Mouse (Mus musculus) embryonic facial prominence, embryonic 10.5 days (tissue): ENCODE results near the gene Armc7. TPM values are rescaled to one million over a fixed set of nuclear protein-coding genes. Genes with fewer than 3 reads are reported as not detected.
"Not testable (repeated sequence)": the region's sequence is repeated elsewhere in the genome, so short reads cannot be mapped to it uniquely, and the experiment has no call there.

Experiments
- DNase-seq: peaks from one replicate; pipeline ENCODE4 v3.0.0-alpha.2; 2017; ENCODE audit warnings: low spot score
- H3K27ac ChIP-seq: fragments of 300-500 bp; sonication (generic); replicated peaks from 2 replicates; pipeline ENCODE4 v1.5.1; 2016; ENCODE audit warnings: mild to moderate bottlenecking
- H3K27me3 ChIP-seq: fragments of 300-500 bp; sonication (generic); replicated peaks from 2 replicates; pipeline ENCODE4 v1.6.1; 2016; ENCODE audit warnings: low read depth, mild to moderate bottlenecking; ENCODE audit not compliant: poor library complexity, severe bottlenecking
- H3K36me3 ChIP-seq: fragments of 300-500 bp; sonication (generic); replicated peaks from 2 replicates; pipeline ENCODE4 v1.6.1; 2016; ENCODE audit warnings: mild to moderate bottlenecking, moderate library complexity
- H3K4me1 ChIP-seq: fragments of 300-500 bp; sonication (generic); 2 replicates; pipeline ENCODE4 v1.6.1; 2016
- H3K4me3 ChIP-seq: fragments of 300-500 bp; sonication (generic); 2 replicates; pipeline ENCODE4 v1.5.1; 2016; ENCODE audit warnings: mild to moderate bottlenecking, moderate library complexity
- H3K9me3 ChIP-seq: fragments of 300-500 bp; sonication (generic); 2 replicates; pipeline ENCODE4 v1.6.1; 2016; ENCODE audit warnings: mild to moderate bottlenecking
- WGBS: fragments of 180-500 bp; shearing (Covaris S2); methylation state at CpG from one replicate; pipeline ENCODE4 v1.1.7; 2016; 5-methylcytosine and 5-hydroxymethylcytosine counted together
- polyA plus RNA-seq: library from polyadenylated mRNA; unstranded; fragments of >200 nt; fragmentation: Nextera tagmentation; extraction: Ambion mirVana; gene quantifications from 2 replicates; pipeline ENCODE4 v1.2.1, GENCODE M21; 2016

The Armc7 gene
- polyA plus RNA-seq, 1 experiment from 2014 or later, result 9.9 TPM

DNA sequence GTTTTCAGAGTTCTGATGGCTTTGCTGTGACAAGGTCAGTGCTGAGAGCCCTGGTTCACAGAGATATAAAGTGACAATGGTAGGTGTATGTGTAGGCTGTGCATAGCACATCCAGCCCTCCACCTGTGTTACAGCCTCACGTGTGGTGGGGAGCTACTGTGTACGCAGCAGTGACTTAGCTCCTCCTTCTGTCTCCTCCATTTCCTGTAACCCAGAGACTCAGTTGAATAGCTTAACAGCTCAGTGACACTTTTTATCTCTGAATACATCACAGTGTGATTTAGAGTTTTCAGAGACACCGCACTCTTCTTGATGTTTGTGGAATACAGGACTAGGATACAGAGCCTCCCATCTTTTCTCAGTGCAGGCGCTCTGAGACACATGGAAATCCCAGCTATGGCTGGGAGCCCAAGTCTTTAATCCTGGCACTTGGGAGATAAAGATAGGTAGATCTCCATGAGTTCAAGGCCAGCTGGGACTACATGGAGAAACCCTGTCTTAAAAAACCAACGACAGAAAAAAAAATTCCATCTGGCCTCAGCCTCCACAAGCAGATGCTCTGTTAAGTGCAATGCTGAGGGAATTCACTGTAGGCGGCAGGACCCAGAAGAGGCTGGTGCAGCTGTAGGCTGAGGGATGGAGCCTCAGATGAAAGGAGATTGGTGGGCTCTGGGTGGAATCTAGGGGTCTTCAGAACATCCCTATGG is 6.2 kb downstream of the Armc7 start:
- no peak overlapping the region for H3K4me3 ChIP-seq
- no peak overlapping the region for H3K27ac ChIP-seq
- H3K9me3 ChIP-seq, result no peaks in the 10 kb centered on the region
- peaks cover 18% of the 10 kb centered on the region for H3K36me3 ChIP-seq
- no peak for DNase-seq
- peaks cover 31% of the 10 kb centered on the region for H3K4me1 ChIP-seq
- H3K27me3 ChIP-seq, result no peaks in the 10 kb centered on the region
- 81% methylated on average over 6 of the region's 6 CpGs for WGBS

GRCm38 (mm10) chr11:115483278-115483677 is 7.8 kb downstream of the Armc7 start:
- Histone ChIP-seq H3K27ac (no peak overlapping the region), H3K4me1 (peaks cover 24% of the 10 kb centered on the region), H3K36me3 (peaks cover 18% of the 10 kb centered on the region), H3K27me3 (no peaks in the 10 kb centered on the region), H3K4me3 (no peak overlapping the region), H3K9me3 (no peaks in the 10 kb centered on the region)
- 74% methylated on average over 11 of the region's 11 CpGs for WGBS
- no peak for DNase-seq

DNA sequence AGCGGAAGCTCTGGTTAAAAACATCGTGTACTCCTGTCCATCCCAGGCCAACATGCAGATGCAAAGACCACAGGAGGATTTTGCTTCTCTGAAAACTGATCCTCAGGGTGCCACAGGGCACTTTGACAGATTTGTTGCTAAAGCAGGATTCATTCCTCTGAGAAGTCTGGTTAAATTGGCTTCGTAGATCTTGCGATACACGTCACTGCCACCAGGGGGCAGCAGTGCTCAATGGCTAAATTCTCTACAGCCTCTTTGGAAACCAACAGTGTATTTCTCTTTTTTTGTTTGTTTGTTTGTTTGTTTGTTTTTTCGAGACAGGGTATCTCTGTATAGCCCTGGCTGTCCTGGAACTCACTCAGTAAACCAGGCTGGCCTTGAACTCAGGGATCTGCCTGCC is 8.3 kb downstream of the Armc7 start:
- H3K9me3 ChIP-seq, result no peaks in the 10 kb centered on the region
- H3K36me3 ChIP-seq, result peaks cover 21% of the 10 kb centered on the region
- H3K27me3 ChIP-seq, result no peaks in the 10 kb centered on the region
- H3K27ac ChIP-seq, result no peak overlapping the region
- no peak overlapping the region for H3K4me3 ChIP-seq
- peak; percentile 78 for DNase-seq
- H3K4me1 ChIP-seq, result peaks cover 24% of the 10 kb centered on the region
- WGBS, result 19% methylated on average over 6 of the region's 6 CpGs

DNA sequence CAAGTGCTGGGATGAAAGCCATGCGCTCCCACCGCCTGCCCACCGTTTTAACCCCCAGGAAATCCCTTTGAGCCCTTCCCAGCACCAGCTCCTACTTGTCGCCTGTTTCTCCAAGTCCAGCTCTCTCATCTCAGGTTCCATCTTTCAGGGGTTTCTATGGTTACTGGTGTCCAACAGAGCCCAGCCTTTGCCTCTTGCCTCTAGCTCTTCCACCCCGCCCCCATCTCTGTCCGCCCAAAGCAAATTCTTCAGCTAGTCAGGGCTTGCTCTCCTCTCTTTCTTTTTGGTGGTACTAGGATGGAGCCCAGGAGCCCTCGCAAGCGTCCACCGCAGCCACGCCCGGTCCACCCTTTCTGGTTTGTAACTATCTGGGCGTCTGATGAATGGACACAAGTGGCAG is 9.7 kb downstream of the Armc7 start:
- WGBS, result 44% methylated on average over 12 of the region's 12 CpGs
- peak; percentile 79 for DNase-seq
- Histone ChIP-seq H3K9me3 (no peaks in the 10 kb centered on the region), H3K36me3 (peaks cover 30% of the 10 kb centered on the region), H3K27ac (peak overlapping the region; percentile 58), H3K4me3 (peak overlapping the region; percentile 17; the same call in 1 of the 2 replicates), H3K27me3 (no peaks in the 10 kb centered on the region), H3K4me1 (peaks cover 26% of the 10 kb centered on the region)

DNA sequence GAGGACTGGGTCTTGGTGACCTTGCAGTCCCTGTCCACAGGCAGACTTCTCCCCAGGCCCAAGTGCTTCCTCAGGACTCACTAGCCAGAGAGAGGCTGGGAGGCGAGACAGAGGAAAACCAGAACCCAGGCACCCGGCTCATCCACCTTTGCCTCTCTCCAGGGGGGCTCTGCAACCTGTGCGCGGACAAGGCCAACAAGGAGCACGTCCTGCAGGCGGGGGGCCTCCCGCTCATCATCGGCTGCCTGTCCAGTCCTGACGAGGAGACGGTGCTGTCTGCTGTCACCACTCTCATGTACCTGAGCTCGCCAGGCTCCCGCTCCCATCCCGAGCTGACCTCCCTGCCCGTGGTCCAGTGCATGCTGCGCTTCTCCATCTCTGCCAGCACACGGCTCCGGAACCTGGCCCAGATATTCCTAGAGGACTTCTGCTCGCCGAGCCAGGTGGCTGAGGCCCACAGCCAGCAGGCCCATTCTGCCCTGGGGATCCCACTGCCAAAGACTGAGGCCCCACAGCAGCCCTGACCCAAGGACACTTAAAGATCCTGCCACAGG is 13.2 kb downstream of the Armc7 start:
- 85% methylated on average over 19 of the region's 19 CpGs for WGBS
- Histone ChIP-seq H3K36me3 (peaks cover 27% of the 10 kb centered on the region), H3K4me1 (peaks cover 43% of the 10 kb centered on the region)

DNA sequence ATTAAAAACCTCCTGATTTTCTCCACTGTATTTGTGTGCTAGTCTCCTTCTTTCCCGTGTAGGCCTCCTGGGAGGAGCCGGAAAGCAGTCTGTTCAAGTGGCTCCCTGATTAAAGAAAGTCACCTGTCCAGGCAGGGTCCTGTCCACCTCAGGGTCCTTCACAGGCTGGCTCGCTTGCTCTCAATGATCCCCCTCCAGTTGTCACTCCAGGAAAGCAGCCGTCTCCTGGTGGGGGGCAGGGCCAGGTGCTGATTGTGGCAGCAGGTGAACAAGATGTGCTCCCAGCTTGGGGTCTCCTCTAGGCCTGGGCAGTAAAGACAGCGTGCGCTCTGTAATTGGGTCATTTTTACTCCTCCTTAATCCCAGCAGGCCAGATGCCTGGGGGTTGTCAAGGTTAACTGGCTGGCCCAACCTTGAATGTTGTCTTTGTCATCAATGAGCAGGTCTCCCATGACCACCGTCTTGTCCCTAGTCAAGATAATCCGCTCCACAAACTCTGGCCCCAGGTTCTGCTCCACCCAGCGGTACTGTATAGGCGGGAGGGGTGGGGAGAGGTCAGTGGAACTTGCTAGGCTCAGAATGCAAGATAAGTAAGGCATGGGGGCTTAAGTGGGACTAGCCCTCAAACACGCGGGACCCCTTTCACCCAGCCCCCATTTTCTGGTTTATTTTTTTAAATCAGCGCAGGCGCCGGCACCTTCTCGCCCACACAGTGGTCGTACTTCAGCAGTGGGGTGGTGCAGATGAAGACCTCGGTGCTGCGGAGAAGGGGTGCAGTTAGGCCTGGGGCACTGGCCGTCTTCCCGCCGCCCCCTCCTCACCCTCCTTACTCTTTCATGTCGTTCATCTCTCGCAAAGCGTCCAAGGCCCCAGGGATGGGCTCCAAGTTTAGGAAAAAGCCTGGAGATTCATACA is 15.2 kb downstream of the Armc7 start:
- no peak for DNase-seq
- H3K9me3 ChIP-seq, result no peaks in the 10 kb centered on the region
- 0 out of 2 replicates have a peak, but pooled peaks cover 5% of the 10 kb centered on the region for H3K27me3 ChIP-seq
- peaks cover 29% of the 10 kb centered on the region for H3K4me1 ChIP-seq
- peak overlapping the region; percentile 91 for H3K27ac ChIP-seq
- H3K4me3 ChIP-seq, result peak overlapping the region; percentile 83
- WGBS, result 23% methylated on average over 25 of the region's 25 CpGs
- peaks cover 27% of the 10 kb centered on the region for H3K36me3 ChIP-seq

More for the DNA sequence above, 13.2 kb downstream of the Armc7 start:
- Histone ChIP-seq H3K27me3 (0 out of 2 replicates have a peak, but pooled peaks cover 5% of the 10 kb centered on the region), H3K4me3 (no peak overlapping the region), H3K27ac (0 out of 2 replicates have a peak overlapping the region, but pooled peaks have one; percentile 19), H3K9me3 (no peaks in the 10 kb centered on the region)
- DNase-seq, result no peak

DNA sequence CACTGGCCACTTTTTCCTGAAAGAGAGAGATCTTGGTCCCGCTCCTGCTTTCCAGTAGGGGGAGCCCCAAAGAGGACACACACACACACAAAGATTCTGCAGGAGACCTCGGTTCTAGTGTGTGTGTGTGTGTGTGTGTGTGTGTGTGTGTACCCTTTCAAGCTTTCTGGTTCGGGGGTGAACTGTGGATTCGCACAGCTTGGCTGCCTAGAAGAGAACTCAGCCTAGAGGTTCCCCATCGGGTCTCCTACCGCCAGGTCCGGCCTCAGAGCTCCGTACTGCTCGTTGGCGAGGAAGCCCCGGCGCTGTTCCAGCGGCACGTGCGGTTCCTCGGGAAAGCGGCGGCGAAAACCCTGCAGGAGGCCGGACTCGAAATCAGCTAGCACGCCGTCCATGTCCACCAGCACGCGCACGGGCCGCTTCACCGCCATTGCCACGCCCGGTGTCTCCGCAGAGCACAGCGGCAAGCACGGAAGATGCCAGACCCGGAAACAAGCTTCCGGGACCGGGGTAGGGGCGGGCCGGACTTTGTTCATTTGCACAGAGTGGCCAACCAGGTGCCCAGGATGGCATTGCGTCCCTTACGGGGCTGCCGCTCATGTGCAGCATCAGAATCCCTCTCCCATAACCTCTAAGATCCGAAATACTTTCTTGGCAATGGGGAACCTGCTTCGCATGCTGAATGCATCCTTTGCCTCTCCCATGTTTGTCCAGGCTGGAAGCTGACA is 16.1 kb downstream of the Armc7 start, which contains the start of gene Nt5c:
Nt5c (minus strand) TSS at position 507 of the 728 bp plus-strand sequence.
- H3K4me1 ChIP-seq, result peaks cover 24% of the 10 kb centered on the region
- WGBS, result under 1% methylated on average over 43 of the region's 43 CpGs
- 0 out of 2 replicates have a peak, but pooled peaks cover 5% of the 10 kb centered on the region for H3K27me3 ChIP-seq
- H3K36me3 ChIP-seq, result peaks cover 24% of the 10 kb centered on the region
- DNase-seq, result peak; percentile 87
- H3K27ac ChIP-seq, result peak within 1 kb of the TSS; percentile 91
- peak within 1 kb of the TSS; percentile 83 for H3K4me3 ChIP-seq
- no peaks in the 10 kb centered on the region for H3K9me3 ChIP-seq

GRCm38 (mm10) chr11:115492387-115492786 is 16.9 kb downstream of the Armc7 start:
- H3K9me3 ChIP-seq, result no peaks in the 10 kb centered on the region
- H3K36me3 ChIP-seq, result peaks cover 30% of the 10 kb centered on the region
- DNase-seq, result no peak
- H3K27me3 ChIP-seq, result 0 out of 2 replicates have a peak, but pooled peaks cover 5% of the 10 kb centered on the region
- peak overlapping the region; percentile 83 for H3K4me3 ChIP-seq
- H3K27ac ChIP-seq, result no peak overlapping the region
- 41% methylated on average over 6 of the region's 6 CpGs for WGBS
- H3K4me1 ChIP-seq, result peaks cover 24% of the 10 kb centered on the region

DNA sequence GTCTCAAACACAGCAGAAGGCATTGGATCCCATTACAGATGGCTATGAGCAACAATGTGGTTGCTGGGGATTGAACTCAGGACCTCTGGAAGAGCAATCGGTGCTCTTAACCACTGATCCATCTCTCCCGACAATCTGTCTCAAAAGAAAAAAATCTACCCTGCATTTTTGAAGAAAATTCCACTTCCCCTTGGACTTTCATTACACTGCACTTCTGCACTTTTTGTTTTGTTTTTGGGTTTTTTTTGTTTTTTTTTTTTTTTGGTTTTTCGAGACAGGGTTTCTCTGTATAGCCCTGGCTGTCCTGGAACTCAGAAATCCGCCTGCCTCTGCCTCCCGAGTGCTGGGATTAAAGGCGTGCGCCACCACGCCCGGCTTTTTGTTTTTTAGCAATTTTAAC is 21.1 kb downstream of the Armc7 start:
- not testable (repeated sequence) for H3K4me1 ChIP-seq, H3K27ac ChIP-seq, H3K9me3 ChIP-seq, DNase-seq, H3K4me3 ChIP-seq, H3K27me3 ChIP-seq
- 89% methylated on average over 9 of the region's 9 CpGs for WGBS
- peaks cover 53% of the 10 kb centered on the region for H3K36me3 ChIP-seq

GRCm38 (mm10) chr11:115502636-115503035 is 27.2 kb downstream of the Armc7 start:
- H3K4me1 ChIP-seq, result peaks cover 18% of the 10 kb centered on the region
- no peaks in the 10 kb centered on the region for H3K27me3 ChIP-seq
- no peak overlapping the region for H3K4me3 ChIP-seq
- H3K36me3 ChIP-seq, result peaks cover 94% of the 10 kb centered on the region
- no peaks in the 10 kb centered on the region for H3K9me3 ChIP-seq
- no peak for DNase-seq
- no peak overlapping the region for H3K27ac ChIP-seq
- WGBS, result 95% methylated on average over 6 of the region's 6 CpGs

DNA sequence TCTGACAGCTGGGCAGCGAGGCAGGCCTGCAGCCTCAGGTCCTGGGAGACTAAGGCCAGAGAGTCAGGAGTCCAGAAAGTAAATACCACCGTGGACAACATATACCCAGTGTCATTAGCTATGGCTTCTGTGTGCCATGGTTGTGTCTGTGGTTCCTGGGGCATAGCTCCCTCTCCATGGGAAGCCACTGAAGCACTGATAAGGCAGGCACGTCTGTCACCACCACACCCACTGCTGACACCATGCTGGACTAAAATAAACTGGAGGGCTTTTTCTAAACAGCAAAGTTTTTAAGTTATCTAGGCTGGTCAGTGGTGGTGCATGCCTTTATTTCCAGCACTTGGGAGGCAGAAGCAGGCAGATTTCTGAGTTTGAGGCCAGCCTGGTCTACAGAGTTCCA is 31.1 kb downstream of the Armc7 start:
- Histone ChIP-seq H3K27me3 (no peaks in the 10 kb centered on the region), H3K4me1 (peaks cover 51% of the 10 kb centered on the region), H3K27ac (no peak overlapping the region), H3K36me3 (peaks cover 65% of the 10 kb centered on the region), H3K4me3 (no peak overlapping the region), H3K9me3 (no peaks in the 10 kb centered on the region)
- no peak for DNase-seq
- 80% methylated on average over 3 of the region's 3 CpGs for WGBS

DNA sequence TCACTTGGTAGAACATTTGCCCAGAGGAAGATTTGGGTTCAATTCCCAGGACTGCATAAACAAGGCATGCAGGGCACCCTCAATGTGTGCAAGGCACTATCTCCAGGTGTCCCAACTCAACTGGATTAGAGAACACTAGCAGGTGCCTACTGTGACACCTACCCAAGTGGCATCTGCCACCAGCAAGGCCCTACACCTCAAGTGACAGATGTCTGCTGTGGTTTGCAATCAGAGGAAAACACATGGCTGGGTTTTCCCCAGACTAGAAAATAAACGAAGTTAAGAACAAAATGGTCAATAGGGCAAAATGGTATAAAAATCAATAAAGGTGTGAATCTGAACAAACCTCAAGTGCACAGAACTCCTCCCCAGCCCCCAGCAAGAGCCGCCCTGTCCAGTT is 32.6 kb downstream of the Armc7 start:
- peaks cover 66% of the 10 kb centered on the region for H3K4me1 ChIP-seq
- 91% methylated on average over 2 of the region's 2 CpGs for WGBS

More for the DNA sequence above, 32.6 kb downstream of the Armc7 start:
- H3K27me3 ChIP-seq, result no peaks in the 10 kb centered on the region
- no peak overlapping the region for H3K27ac ChIP-seq
- peaks cover 52% of the 10 kb centered on the region for H3K36me3 ChIP-seq
- H3K4me3 ChIP-seq, result no peak overlapping the region
- DNase-seq, result no peak
- H3K9me3 ChIP-seq, result no peaks in the 10 kb centered on the region
